Mouse (Mus musculus): ENCODE results near the gene Mrpl45.

GRCm38 (mm10) chr11:97328148-97328547 lies 12.6 kb downstream of the Mrpl45 start:
- TF ChIP-seq POLR2A (IDR thresholded peaks at IDR 0.05; ENCODE audit: extremely low read depth, insufficient read depth, low read length), result no peak
- peak; percentile 96 for TF ChIP-seq CTCF (IDR thresholded peaks at IDR 0.05; ENCODE audit: extremely low read depth, insufficient read depth, low read length)

Data from cortical plate, adult 2 months (tissue).